Mouse (Mus musculus) intestine, postnatal 0 days (tissue): ENCODE data around the gene Fam181a. TPM values are rescaled to one million over a fixed set of nuclear protein-coding genes. Genes with fewer than 3 reads are reported as not detected.
A peak's percentile ranks its signal among the peaks of the same experiment; 100 is the strongest.

Experiments used
- ATAC-seq: fragments of 200-750 bp; cut with Nextera tagmentation; 2 replicates; pipeline ENCODE4 v1.8.0; 2017; ENCODE audit warnings: mild to moderate bottlenecking, moderate TSS enrichment, moderate library complexity
- H3K27ac ChIP-seq: fragments of 300-500 bp; sonication (generic); 2 replicates; pipeline ENCODE4 v1.5.1; 2014; ENCODE audit warnings: mild to moderate bottlenecking, low read depth, low read length, moderate library complexity
- H3K27me3 ChIP-seq: fragments of 300-500 bp; sonication (generic); replicated peaks from 2 replicates; pipeline ENCODE4 v1.6.1; 2014; ENCODE audit warnings: low read length, mixed read lengths; ENCODE audit not compliant: control insufficient read depth, insufficient read depth
- H3K36me3 ChIP-seq: fragments of 300-500 bp; sonication (generic); 2 replicates; pipeline ENCODE4 v1.6.1; 2014; ENCODE audit warnings: mild to moderate bottlenecking, moderate library complexity; ENCODE audit not compliant: control insufficient read depth, insufficient read depth
- H3K4me1 ChIP-seq: fragments of 300-500 bp; sonication (generic); replicated peaks from 2 replicates; pipeline ENCODE4 v1.6.1; 2014; ENCODE audit warnings: antibody characterized with exemption, low read length, mixed read lengths; ENCODE audit not compliant: control insufficient read depth, insufficient read depth
- H3K4me2 ChIP-seq: fragments of 300-500 bp; sonication (generic); replicated peaks from 2 replicates; pipeline ENCODE4 v1.6.1; 2014; ENCODE audit warnings: low read depth, mild to moderate bottlenecking, moderate library complexity
- H3K4me3 ChIP-seq: fragments of 300-500 bp; sonication (generic); 2 replicates; pipeline ENCODE4 v1.5.1; 2014; ENCODE audit warnings: low read depth, low read length
- H3K9ac ChIP-seq: fragments of 300-500 bp; sonication (generic); 2 replicates; pipeline ENCODE4 v1.6.1; 2014; ENCODE audit warnings: mild to moderate bottlenecking, low read depth, low read length
- H3K9me3 ChIP-seq: fragments of 300-500 bp; sonication (generic); 2 replicates; pipeline ENCODE4 v1.6.1; 2016; ENCODE audit warnings: mixed run types; ENCODE audit not compliant: control insufficient read depth
- CTCF ChIP-seq: sonication (generic); IDR thresholded peaks from 2 replicates; pipeline ENCODE4 v1.5.1; 2016; ENCODE audit warnings: low read depth, mild to moderate bottlenecking, control low read depth, antibody characterized with exemption, moderate library complexity
- WGBS: fragments of 180-500 bp; shearing (Covaris S2); extraction: QIAGEN DNeasy Blood & Tissue Kit; methylation state at CpG from one replicate; pipeline ENCODE4 v1.1.7; 2014; 5-methylcytosine and 5-hydroxymethylcytosine counted together
- polyA plus RNA-seq: library from polyadenylated mRNA; unstranded; fragments of >200 nt; fragmentation: Nextera tagmentation; extraction: Ambion mirVana; gene quantifications from 2 replicates; pipeline ENCODE4 v1.2.1, GENCODE M21; 2015

The Fam181a gene
- polyA plus RNA-seq, 1 experiment from 2014 or later: not detected

DNA sequence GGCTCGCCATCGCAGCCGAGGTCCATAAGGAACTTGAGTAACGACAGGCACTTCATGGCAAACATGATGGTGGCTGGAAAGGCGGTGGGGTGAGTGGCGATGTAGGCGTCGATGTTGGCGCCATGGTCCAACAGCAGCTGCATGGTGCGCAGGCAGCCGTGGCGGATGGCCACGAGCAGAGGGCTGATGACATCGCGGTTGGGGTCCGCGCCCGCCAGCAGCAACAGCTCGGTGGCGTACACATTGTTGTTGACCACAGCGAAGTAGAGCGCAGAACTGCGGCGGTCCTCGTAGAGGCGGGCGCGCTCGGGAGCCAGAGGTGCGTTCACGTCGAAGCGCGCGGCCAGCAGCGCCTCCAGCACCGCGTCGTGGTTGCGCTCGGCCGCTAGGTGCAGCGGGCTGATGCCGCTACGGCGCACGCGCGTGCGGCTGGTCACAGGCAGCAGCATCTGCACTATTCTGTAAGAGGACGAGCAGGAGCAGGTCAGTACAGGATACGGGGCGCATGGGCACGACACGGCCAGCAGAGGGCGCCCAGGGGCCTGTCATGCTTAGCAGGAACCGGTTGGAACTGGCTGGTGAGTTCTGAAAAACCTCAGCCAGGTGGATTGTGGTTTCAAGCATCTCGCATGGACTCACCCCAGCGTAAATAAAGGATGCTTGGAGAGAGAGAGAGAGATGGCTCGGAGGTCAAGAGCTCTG lies 14.5 kb downstream of the Fam181a start:
- Histone ChIP-seq H3K4me2 (peak overlapping the region; percentile 52), H3K27me3 (peaks cover 23% of the 10 kb centered on the region), H3K4me1 (no peaks in the 10 kb centered on the region), H3K4me3 (peak overlapping the region; percentile 20), H3K27ac (no peak overlapping the region), H3K9ac (no peak overlapping the region), H3K36me3 (no peaks in the 10 kb centered on the region), H3K9me3 (no peaks in the 10 kb centered on the region)
- TF ChIP-seq CTCF: peak; percentile 94
- whole genome bisulfite sequencing: 9% methylated on average over 60 of the region's 60 CpGs
- ATAC-seq: peak; percentile 90

DNA sequence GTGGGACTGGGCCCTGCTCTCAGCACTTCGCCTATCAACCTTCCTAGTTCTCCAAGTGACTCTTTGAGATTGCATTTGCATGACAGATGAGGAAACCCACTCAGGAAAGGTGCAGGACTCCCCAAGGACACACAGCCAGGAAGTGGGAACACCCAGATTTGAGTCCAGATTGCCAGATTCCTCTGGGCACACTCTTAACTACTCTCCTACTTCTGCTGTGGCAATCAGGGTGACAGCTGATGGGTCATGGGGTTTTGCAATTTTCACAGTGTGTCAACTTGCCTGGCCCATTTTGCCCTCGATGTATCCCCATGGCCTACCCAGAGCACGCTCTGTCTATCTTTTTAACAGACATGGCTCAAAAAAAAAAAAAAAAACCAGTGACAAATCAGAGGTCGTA lies 15.8 kb downstream of the Fam181a start:
- H3K4me2 ChIP-seq: no peak overlapping the region
- H3K27ac ChIP-seq: no peak overlapping the region
- no peaks in the 10 kb centered on the region for H3K4me1 ChIP-seq
- ATAC-seq: no peak
- no peak overlapping the region for H3K9ac ChIP-seq
- no peak for TF ChIP-seq CTCF
- WGBS: 70% methylated on average over 4 of the region's 4 CpGs
- no peaks in the 10 kb centered on the region for H3K9me3 ChIP-seq
- no peaks in the 10 kb centered on the region for H3K36me3 ChIP-seq
- peaks cover 23% of the 10 kb centered on the region for H3K27me3 ChIP-seq
- no peak overlapping the region for H3K4me3 ChIP-seq

GRCm38 (mm10) chr12:103327107-103327506 lies 16.3 kb downstream of the Fam181a start:
- no peak for ATAC-seq
- no peak for TF ChIP-seq CTCF
- Histone ChIP-seq H3K4me1 (no peaks in the 10 kb centered on the region), H3K36me3 (no peaks in the 10 kb centered on the region), H3K27ac (no peak overlapping the region), H3K4me3 (no peak overlapping the region), H3K27me3 (peaks cover 23% of the 10 kb centered on the region), H3K9ac (no peak overlapping the region), H3K4me2 (no peak overlapping the region), H3K9me3 (no peaks in the 10 kb centered on the region)
- WGBS: 35% methylated on average over 7 of the region's 7 CpGs

DNA sequence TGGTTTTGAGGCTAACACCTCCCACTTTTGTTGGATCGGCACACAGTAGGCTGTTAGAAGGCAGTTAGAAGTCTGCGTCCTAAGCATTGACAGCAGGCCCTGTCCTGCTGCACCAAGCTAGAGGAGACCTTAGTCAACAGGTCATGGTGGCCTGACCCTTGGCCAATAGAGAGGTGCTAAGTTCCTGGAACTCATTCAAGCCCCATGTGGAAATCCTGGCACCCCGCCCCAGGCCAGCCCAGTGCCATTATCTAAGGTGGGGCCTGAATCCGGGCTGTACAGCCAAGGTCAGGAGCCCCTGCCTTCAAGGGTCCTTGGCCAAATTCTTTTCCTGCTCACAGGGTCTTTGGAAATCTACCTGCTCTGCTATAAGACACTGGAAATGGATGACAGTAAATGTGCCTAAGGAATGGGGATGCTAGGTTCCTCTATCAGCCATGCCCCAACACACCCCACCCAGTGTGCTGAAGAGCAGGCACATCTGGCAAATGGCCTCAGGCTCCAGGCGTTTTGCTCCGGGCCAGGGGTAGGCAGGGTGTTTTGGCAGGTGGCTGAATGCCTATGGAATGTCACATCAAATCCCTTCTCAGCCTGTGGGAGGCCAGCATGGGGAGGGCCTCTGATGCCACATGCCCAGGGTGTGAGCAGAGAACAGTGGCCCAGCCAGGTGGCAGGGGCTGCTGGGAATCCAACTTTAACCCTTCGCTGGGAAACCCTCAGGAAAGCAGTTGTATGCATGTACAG lies 17.8 kb downstream of the Fam181a start:
- no peak for ATAC-seq
- H3K4me1 ChIP-seq: no peaks in the 10 kb centered on the region
- no peaks in the 10 kb centered on the region for H3K36me3 ChIP-seq
- no peak overlapping the region for H3K27ac ChIP-seq
- H3K27me3 ChIP-seq: peaks cover 18% of the 10 kb centered on the region
- no peak overlapping the region for H3K9ac ChIP-seq
- H3K9me3 ChIP-seq: no peaks in the 10 kb centered on the region
- no peak overlapping the region for H3K4me3 ChIP-seq
- no peak overlapping the region for H3K4me2 ChIP-seq
- TF ChIP-seq CTCF: no peak
- WGBS: 57% methylated on average over 7 of the region's 7 CpGs

DNA sequence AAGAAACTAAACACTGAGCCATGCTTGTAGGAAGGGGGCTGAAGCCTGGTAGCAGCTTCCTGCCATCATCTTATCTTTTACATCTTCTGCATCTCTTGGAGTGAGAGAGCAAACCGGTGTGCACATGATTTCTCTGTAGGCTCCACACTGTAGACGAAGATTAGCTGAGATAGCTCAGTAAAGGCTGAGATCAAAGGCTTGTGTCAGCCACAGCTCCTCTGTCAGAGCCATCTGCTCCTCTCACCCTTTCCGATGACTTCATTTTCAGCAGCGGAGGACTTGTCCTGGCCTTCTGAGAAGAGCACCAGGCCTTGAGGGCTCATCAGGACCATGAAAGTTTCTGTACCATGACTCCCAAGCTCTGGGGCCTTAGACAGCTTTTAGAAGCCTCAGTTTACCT lies 20.7 kb downstream of the Fam181a start:
- no peak overlapping the region for H3K27ac ChIP-seq
- H3K9me3 ChIP-seq: no peaks in the 10 kb centered on the region
- TF ChIP-seq CTCF: no peak
- no peak overlapping the region for H3K4me3 ChIP-seq
- WGBS: 62% methylated on average over 4 of the region's 4 CpGs
- no peaks in the 10 kb centered on the region for H3K4me1 ChIP-seq
- no peak overlapping the region for H3K4me2 ChIP-seq
- no peak overlapping the region for H3K9ac ChIP-seq
- H3K27me3 ChIP-seq: no peaks in the 10 kb centered on the region
- H3K36me3 ChIP-seq: no peaks in the 10 kb centered on the region
- ATAC-seq: no peak

- Histone ChIP-seq H3K27ac (no peak overlapping the region), H3K36me3 (no peaks in the 10 kb centered on the region; the same call in 1 of the 2 replicates), H3K4me2 (no peak overlapping the region), H3K4me1 (no peaks in the 10 kb centered on the region), H3K9me3 (no peaks in the 10 kb centered on the region), H3K27me3 (no peaks in the 10 kb centered on the region), H3K4me3 (no peak overlapping the region), H3K9ac (no peak overlapping the region)
- ATAC-seq: no peak
- no peak for TF ChIP-seq CTCF
- WGBS: 71% methylated on average over 2 of the region's 2 CpGs
These were observed 22.1 kb downstream of the Fam181a start for GRCm38 (mm10) chr12:103332879-103333278.
